Mouse (Mus musculus): ENCODE measurements at regions not wholly inside any gene's neighbourhood (a gene's known extent, or its start where the extent isn't known, plus 50 kb on each side); places are given as distances from the start of the nearest gene placed in this dataset.

GRCm38 (mm10) chr1:39047316-39047715, 61.9 kb downstream of the Pdcl3 start:
- Histone ChIP-seq H3K9me3 (ENCODE audit: control insufficient read depth, low read length) (peaks cover 14% of the 10 kb centered on the region), H3K4me3 (ENCODE audit: control insufficient read depth in 1 of 2, insufficient read depth in 1 of 2, low read depth in 1 of 2, low read length in 2 of 2) (no peak overlapping the region), H3K27me3 (ENCODE audit: control insufficient read depth, insufficient read depth, low read length) (no peaks in the 10 kb centered on the region), H3K36me3 (ENCODE audit: control insufficient read depth, insufficient read depth, low read length) (no peaks in the 10 kb centered on the region), H3K4me1 (ENCODE audit: control insufficient read depth in 2 of 2, insufficient read depth in 2 of 2, low read length in 2 of 2) (no peaks in the 10 kb centered on the region), H3K4me2 (ENCODE audit: low read length) (no peak overlapping the region), H3K27ac (replicated peaks in 1 of 2; ENCODE audit: control insufficient read depth in 1 of 2, insufficient read depth in 1 of 2, low read depth in 2 of 2, low read length in 2 of 2) (no peak overlapping the region), H3K9ac (ENCODE audit: low read length) (no peak overlapping the region)
- 94% methylated on average over 6 of the region's 6 CpGs for WGBS
- ATAC-seq (ENCODE audit: insufficient number of reproducible peaks, insufficient read depth, low FRiP score, low read depth) = no peak

DNA sequence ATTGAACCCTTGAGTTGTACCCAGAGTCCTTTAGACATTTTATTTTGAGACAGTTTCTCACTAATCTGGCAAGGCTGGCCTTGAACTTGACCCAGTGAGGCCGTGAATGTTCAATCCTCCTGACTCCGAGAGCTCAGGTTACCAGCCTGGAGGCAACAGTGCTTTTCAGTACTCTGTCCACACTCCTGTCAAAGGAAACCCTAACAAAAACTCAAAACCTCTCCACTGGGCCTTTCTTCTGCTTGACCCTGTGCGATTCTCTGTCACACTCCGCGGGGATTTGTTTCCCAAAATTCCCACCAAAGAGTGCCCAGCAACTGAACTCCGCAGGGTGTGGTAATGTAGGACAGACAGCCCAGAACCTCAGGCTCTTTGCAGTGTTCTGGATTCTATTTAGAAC, 71.9 kb downstream of the Pdcl3 start:
- no peak overlapping the region for H3K4me2 ChIP-seq (ENCODE audit: low read length)
- no peak overlapping the region for H3K9ac ChIP-seq (ENCODE audit: low read length)
- H3K27me3 ChIP-seq (ENCODE audit: control insufficient read depth, insufficient read depth, low read length) = no peaks in the 10 kb centered on the region
- H3K9me3 ChIP-seq (ENCODE audit: control insufficient read depth, low read length) = no peaks in the 10 kb centered on the region
- no peaks in the 10 kb centered on the region for H3K4me1 ChIP-seq (ENCODE audit: control insufficient read depth in 2 of 2, insufficient read depth in 2 of 2, low read length in 2 of 2)
- ATAC-seq (ENCODE audit: insufficient number of reproducible peaks, insufficient read depth, low FRiP score, low read depth) = no peak
- no peak overlapping the region for H3K27ac ChIP-seq (replicated peaks in 1 of 2; ENCODE audit: control insufficient read depth in 1 of 2, insufficient read depth in 1 of 2, low read depth in 2 of 2, low read length in 2 of 2)
- H3K4me3 ChIP-seq (ENCODE audit: control insufficient read depth in 1 of 2, insufficient read depth in 1 of 2, low read depth in 1 of 2, low read length in 2 of 2) = no peak overlapping the region
- H3K36me3 ChIP-seq (ENCODE audit: control insufficient read depth, insufficient read depth, low read length) = no peaks in the 10 kb centered on the region
- 77% methylated on average over 6 of the region's 6 CpGs for WGBS

- ATAC-seq (ENCODE audit: insufficient number of reproducible peaks, insufficient read depth, low FRiP score, low read depth) = no peak
- H3K4me2 ChIP-seq (ENCODE audit: low read length) = no peak overlapping the region
- H3K9ac ChIP-seq (ENCODE audit: low read length) = no peak overlapping the region
- H3K4me1 ChIP-seq (ENCODE audit: control insufficient read depth in 2 of 2, insufficient read depth in 2 of 2, low read length in 2 of 2) = no peaks in the 10 kb centered on the region
- H3K27me3 ChIP-seq (ENCODE audit: control insufficient read depth, insufficient read depth, low read length) = no peaks in the 10 kb centered on the region
- H3K4me3 ChIP-seq (ENCODE audit: control insufficient read depth in 1 of 2, insufficient read depth in 1 of 2, low read depth in 1 of 2, low read length in 2 of 2) = no peak overlapping the region
- no peak overlapping the region for H3K27ac ChIP-seq (replicated peaks in 1 of 2; ENCODE audit: control insufficient read depth in 1 of 2, insufficient read depth in 1 of 2, low read depth in 2 of 2, low read length in 2 of 2)
- H3K9me3 ChIP-seq (ENCODE audit: control insufficient read depth, low read length) = no peaks in the 10 kb centered on the region
- H3K36me3 ChIP-seq (ENCODE audit: control insufficient read depth, insufficient read depth, low read length) = no peaks in the 10 kb centered on the region
- WGBS = 93% methylated on average over 6 of the region's 6 CpGs
These were observed 77.1 kb downstream of the Pdcl3 start for GRCm38 (mm10) chr1:39062509-39062908.

GRCm38 (mm10) chr1:39063666-39064385, 78.4 kb downstream of the Pdcl3 start:
- H3K4me1 ChIP-seq (ENCODE audit: control insufficient read depth in 2 of 2, insufficient read depth in 2 of 2, low read length in 2 of 2) = no peaks in the 10 kb centered on the region
- H3K9me3 ChIP-seq (ENCODE audit: control insufficient read depth, low read length) = no peaks in the 10 kb centered on the region
- ATAC-seq (ENCODE audit: insufficient number of reproducible peaks, insufficient read depth, low FRiP score, low read depth) = no peak
- no peaks in the 10 kb centered on the region for H3K36me3 ChIP-seq (ENCODE audit: control insufficient read depth, insufficient read depth, low read length)
- H3K27ac ChIP-seq (replicated peaks in 1 of 2; ENCODE audit: control insufficient read depth in 1 of 2, insufficient read depth in 1 of 2, low read depth in 2 of 2, low read length in 2 of 2) = no peak overlapping the region
- H3K4me3 ChIP-seq (ENCODE audit: control insufficient read depth in 1 of 2, insufficient read depth in 1 of 2, low read depth in 1 of 2, low read length in 2 of 2) = no peak overlapping the region
- H3K9ac ChIP-seq (ENCODE audit: low read length) = no peak overlapping the region
- 44% methylated on average over 13 of the region's 13 CpGs for WGBS
- no peak overlapping the region for H3K4me2 ChIP-seq (ENCODE audit: low read length)
- no peaks in the 10 kb centered on the region for H3K27me3 ChIP-seq (ENCODE audit: control insufficient read depth, insufficient read depth, low read length)

DNA sequence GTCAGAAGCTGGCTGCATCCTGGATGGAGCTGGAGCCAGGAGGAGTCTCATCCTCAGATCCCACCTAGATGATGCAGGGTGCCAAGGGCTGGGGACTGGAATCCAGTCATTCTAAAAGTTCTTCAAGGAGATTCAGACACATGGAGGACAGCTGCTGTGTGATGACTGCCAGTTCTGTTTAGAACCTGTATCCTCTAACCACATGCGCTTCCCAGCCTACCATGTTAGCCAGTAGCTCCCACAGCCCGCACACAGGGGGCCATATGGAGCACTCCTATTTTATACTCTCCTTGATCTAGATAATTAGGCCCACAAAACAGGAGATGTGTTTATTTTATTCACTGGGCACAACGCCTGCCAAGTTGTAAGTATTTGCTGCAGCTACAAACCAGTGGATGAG, 79.4 kb downstream of the Pdcl3 start:
- no peak overlapping the region for H3K4me2 ChIP-seq (ENCODE audit: low read length)
- WGBS = 89% methylated on average over 3 of the region's 3 CpGs
- peaks cover 0 to 2% of the 10 kb centered on the region in 2 experiments; a peak in 1 of 4 replicates for H3K4me1 ChIP-seq (ENCODE audit: control insufficient read depth in 2 of 2, insufficient read depth in 2 of 2, low read length in 2 of 2)
- no peak overlapping the region for H3K9ac ChIP-seq (ENCODE audit: low read length)
- H3K36me3 ChIP-seq (ENCODE audit: control insufficient read depth, insufficient read depth, low read length) = no peaks in the 10 kb centered on the region
- no peak for ATAC-seq (ENCODE audit: insufficient number of reproducible peaks, insufficient read depth, low FRiP score, low read depth)
- H3K4me3 ChIP-seq (ENCODE audit: control insufficient read depth in 1 of 2, insufficient read depth in 1 of 2, low read depth in 1 of 2, low read length in 2 of 2) = no peak overlapping the region
- H3K9me3 ChIP-seq (ENCODE audit: control insufficient read depth, low read length) = no peaks in the 10 kb centered on the region
- no peak overlapping the region for H3K27ac ChIP-seq (replicated peaks in 1 of 2; ENCODE audit: control insufficient read depth in 1 of 2, insufficient read depth in 1 of 2, low read depth in 2 of 2, low read length in 2 of 2)
- H3K27me3 ChIP-seq (ENCODE audit: control insufficient read depth, insufficient read depth, low read length) = no peaks in the 10 kb centered on the region

DNA sequence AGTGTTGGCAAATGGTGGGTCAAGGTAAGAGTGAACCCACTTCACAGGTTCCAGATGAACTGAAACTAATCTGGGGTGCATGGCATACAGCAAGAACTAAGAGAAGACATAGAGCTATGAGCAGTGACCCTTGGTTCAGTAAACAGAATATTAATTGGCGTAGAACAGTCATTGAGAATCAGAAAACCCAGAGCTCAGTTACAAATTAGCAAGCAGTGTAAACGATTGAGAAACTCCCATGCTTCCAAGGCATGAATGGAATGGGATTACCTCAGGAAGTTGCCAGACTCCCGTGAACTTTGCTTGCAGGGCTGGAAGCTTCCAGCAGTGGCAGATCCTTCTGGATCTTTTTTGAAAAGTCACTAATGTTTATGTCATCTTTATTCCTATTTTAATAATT, 82.5 kb downstream of the Pdcl3 start:
- WGBS = 50% methylated on average over 3 of the region's 3 CpGs
- no peak overlapping the region for H3K9ac ChIP-seq (ENCODE audit: low read length)
- ATAC-seq (ENCODE audit: insufficient number of reproducible peaks, insufficient read depth, low FRiP score, low read depth) = no peak
- no peaks in the 10 kb centered on the region for H3K9me3 ChIP-seq (ENCODE audit: control insufficient read depth, low read length)
- H3K36me3 ChIP-seq (ENCODE audit: control insufficient read depth, insufficient read depth, low read length) = no peaks in the 10 kb centered on the region
- no peaks in the 10 kb centered on the region for H3K27me3 ChIP-seq (ENCODE audit: control insufficient read depth, insufficient read depth, low read length)
- H3K27ac ChIP-seq (replicated peaks in 1 of 2; ENCODE audit: control insufficient read depth in 1 of 2, insufficient read depth in 1 of 2, low read depth in 2 of 2, low read length in 2 of 2) = no peak overlapping the region
- peaks cover 0 to 2% of the 10 kb centered on the region in 2 experiments; a peak in 1 of 4 replicates for H3K4me1 ChIP-seq (ENCODE audit: control insufficient read depth in 2 of 2, insufficient read depth in 2 of 2, low read length in 2 of 2)
- no peak overlapping the region for H3K4me2 ChIP-seq (ENCODE audit: low read length)
- H3K4me3 ChIP-seq (ENCODE audit: control insufficient read depth in 1 of 2, insufficient read depth in 1 of 2, low read depth in 1 of 2, low read length in 2 of 2) = no peak overlapping the region

DNA sequence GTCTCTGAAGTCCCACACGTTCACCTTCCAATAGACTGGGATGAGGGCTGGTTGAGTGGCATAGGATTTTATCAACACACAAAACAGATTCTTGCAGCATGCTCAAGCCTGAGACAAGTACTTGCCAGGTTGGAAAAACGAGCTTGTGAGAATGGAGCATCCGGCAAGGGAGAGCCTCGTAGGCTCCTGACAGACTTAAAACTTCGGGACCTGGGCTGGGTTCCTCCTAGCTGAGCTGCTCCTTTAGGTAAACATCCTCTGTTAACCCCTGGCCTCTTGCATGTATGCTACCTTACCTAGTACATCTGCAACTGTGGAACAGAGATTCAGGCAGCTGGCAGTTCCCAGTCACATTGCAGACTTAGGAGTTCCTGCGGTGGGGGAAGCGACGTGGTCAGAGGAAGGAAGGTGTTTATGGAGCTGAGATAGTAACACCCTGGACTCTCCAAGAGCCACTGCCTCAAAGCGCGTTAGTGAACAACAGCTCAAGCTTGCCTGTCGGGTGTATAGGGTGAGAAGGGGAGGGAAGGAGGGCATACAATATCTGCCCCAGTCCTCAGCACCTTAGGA, 83.8 kb downstream of the Pdcl3 start:
- whole genome bisulfite sequencing = 46% methylated on average over 11 of the region's 11 CpGs
- no peak overlapping the region for H3K9ac ChIP-seq (ENCODE audit: low read length)
- no peak for ATAC-seq (ENCODE audit: insufficient number of reproducible peaks, insufficient read depth, low FRiP score, low read depth)

DNA sequence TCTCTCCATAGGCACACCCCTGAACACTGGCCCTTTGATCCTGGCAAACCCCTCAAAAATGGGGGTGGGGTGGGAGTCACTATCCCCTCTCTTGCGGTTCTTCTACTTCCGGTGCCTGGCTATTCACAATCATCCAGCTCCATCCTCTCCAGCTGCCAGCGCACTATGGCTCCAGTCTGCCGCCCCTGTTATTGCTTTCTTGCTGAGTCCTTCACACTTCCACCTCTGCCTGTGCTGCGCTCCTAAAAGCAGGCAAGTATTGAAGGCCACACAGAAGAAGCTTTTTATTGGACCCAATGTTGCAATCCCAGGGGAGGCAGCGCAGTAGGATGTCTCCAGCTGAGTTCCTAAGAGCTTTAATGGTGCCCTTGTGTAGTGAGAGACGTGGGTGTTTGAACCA, 84.3 kb downstream of the Pdcl3 start:
- ATAC-seq (ENCODE audit: insufficient number of reproducible peaks, insufficient read depth, low FRiP score, low read depth) = no peak
- Histone ChIP-seq H3K4me3 (ENCODE audit: control insufficient read depth in 1 of 2, insufficient read depth in 1 of 2, low read depth in 1 of 2, low read length in 2 of 2) (no peak overlapping the region), H3K27me3 (ENCODE audit: control insufficient read depth, insufficient read depth, low read length) (no peaks in the 10 kb centered on the region), H3K9me3 (ENCODE audit: control insufficient read depth, low read length) (no peaks in the 10 kb centered on the region), H3K4me1 (ENCODE audit: control insufficient read depth in 2 of 2, insufficient read depth in 2 of 2, low read length in 2 of 2) (peaks cover 0 to 2% of the 10 kb centered on the region in 2 experiments; a peak in 1 of 4 replicates), H3K27ac (replicated peaks in 1 of 2; ENCODE audit: control insufficient read depth in 1 of 2, insufficient read depth in 1 of 2, low read depth in 2 of 2, low read length in 2 of 2) (no peak overlapping the region), H3K9ac (ENCODE audit: low read length) (no peak overlapping the region), H3K4me2 (ENCODE audit: low read length) (no peak overlapping the region), H3K36me3 (ENCODE audit: control insufficient read depth, insufficient read depth, low read length) (no peaks in the 10 kb centered on the region)
- 58% methylated on average over 7 of the region's 7 CpGs for WGBS

More for the DNA sequence above, 83.8 kb downstream of the Pdcl3 start:
- H3K27ac ChIP-seq (replicated peaks in 1 of 2; ENCODE audit: control insufficient read depth in 1 of 2, insufficient read depth in 1 of 2, low read depth in 2 of 2, low read length in 2 of 2) = no peak overlapping the region
- no peak overlapping the region for H3K4me2 ChIP-seq (ENCODE audit: low read length)
- H3K4me1 ChIP-seq (ENCODE audit: control insufficient read depth in 2 of 2, insufficient read depth in 2 of 2, low read length in 2 of 2) = peaks cover 0 to 2% of the 10 kb centered on the region in 2 experiments; a peak in 1 of 4 replicates
- H3K36me3 ChIP-seq (ENCODE audit: control insufficient read depth, insufficient read depth, low read length) = no peaks in the 10 kb centered on the region
- H3K27me3 ChIP-seq (ENCODE audit: control insufficient read depth, insufficient read depth, low read length) = no peaks in the 10 kb centered on the region
- no peaks in the 10 kb centered on the region for H3K9me3 ChIP-seq (ENCODE audit: control insufficient read depth, low read length)
- no peak overlapping the region for H3K4me3 ChIP-seq (ENCODE audit: control insufficient read depth in 1 of 2, insufficient read depth in 1 of 2, low read depth in 1 of 2, low read length in 2 of 2)
